Mouse (Mus musculus) kidney, postnatal 0 days (tissue): ENCODE results near the gene Nr1h3. TPM values are rescaled to one million over a fixed set of nuclear protein-coding genes. Genes with fewer than 3 reads are reported as not detected.

Experiments used
- ATAC-seq: fragments of 200-750 bp; cut with Nextera tagmentation; replicated peaks from 2 replicates; pipeline ENCODE4 v1.8.0; 2017; ENCODE audit warnings: low read depth, moderate number of reproducible peaks, moderate TSS enrichment, moderate library complexity; ENCODE audit not compliant: low FRiP score
- DNase-seq: peaks from one replicate; pipeline ENCODE4 v3.0.0-alpha.2; 2016; ENCODE audit warnings: low spot score
- H3K27ac ChIP-seq: fragments of 300-500 bp; sonication (generic); 2 replicates; pipeline ENCODE4 v1.5.1; 2014; ENCODE audit warnings: mild to moderate bottlenecking
- H3K27me3 ChIP-seq: fragments of 300-500 bp; sonication (generic); 2 replicates; pipeline ENCODE4 v1.6.1; 2014; ENCODE audit warnings: low read length, mixed read lengths; ENCODE audit not compliant: insufficient read depth
- H3K36me3 ChIP-seq: fragments of 300-500 bp; sonication (generic); 2 replicates; pipeline ENCODE4 v1.6.1; 2014; ENCODE audit warnings: low read length, mixed read lengths; ENCODE audit not compliant: insufficient read depth
- H3K4me1 ChIP-seq: fragments of 300-500 bp; sonication (generic); replicated peaks from 2 replicates; pipeline ENCODE4 v1.6.1; 2014; ENCODE audit warnings: antibody characterized with exemption, low read length, mixed read lengths; ENCODE audit not compliant: insufficient read depth
- H3K4me2 ChIP-seq: fragments of 300-500 bp; sonication (generic); 2 replicates; pipeline ENCODE4 v1.6.1; 2014; ENCODE audit warnings: mild to moderate bottlenecking, low read length, moderate library complexity, mixed read lengths
- H3K4me3 ChIP-seq: fragments of 300-500 bp; sonication (generic); replicated peaks from 2 replicates; pipeline ENCODE4 v1.5.1; 2014; ENCODE audit warnings: low read depth, low read length
- H3K9ac ChIP-seq: fragments of 300-500 bp; sonication (generic); 2 replicates; pipeline ENCODE4 v1.6.1; 2014; ENCODE audit warnings: low read depth, low read length
- H3K9me3 ChIP-seq: fragments of 300-500 bp; sonication (generic); replicated peaks from 2 replicates; pipeline ENCODE4 v1.6.1; 2016; ENCODE audit warnings: low read length, inconsistent platforms, mixed read lengths
- CTCF ChIP-seq: IDR thresholded peaks from 2 replicates; pipeline ENCODE4 v1.5.1; 2016; ENCODE audit warnings: antibody characterized with exemption, low read depth, mild to moderate bottlenecking, moderate library complexity
- WGBS: fragments of 180-500 bp; shearing (Covaris S2); extraction: QIAGEN DNeasy Blood & Tissue Kit; methylation state at CpG from one replicate; pipeline ENCODE4 v1.1.7; 2014; 5-methylcytosine and 5-hydroxymethylcytosine counted together
- polyA plus RNA-seq: library from polyadenylated mRNA; unstranded; fragments of >200 nt; fragmentation: Nextera tagmentation; extraction: Ambion mirVana; gene quantifications from 2 replicates; pipeline ENCODE4 v1.2.1, GENCODE M21; 2015

Gene Nr1h3
- polyA plus RNA-seq = 4.1 and 4.4 TPM in 2 replicates

DNA sequence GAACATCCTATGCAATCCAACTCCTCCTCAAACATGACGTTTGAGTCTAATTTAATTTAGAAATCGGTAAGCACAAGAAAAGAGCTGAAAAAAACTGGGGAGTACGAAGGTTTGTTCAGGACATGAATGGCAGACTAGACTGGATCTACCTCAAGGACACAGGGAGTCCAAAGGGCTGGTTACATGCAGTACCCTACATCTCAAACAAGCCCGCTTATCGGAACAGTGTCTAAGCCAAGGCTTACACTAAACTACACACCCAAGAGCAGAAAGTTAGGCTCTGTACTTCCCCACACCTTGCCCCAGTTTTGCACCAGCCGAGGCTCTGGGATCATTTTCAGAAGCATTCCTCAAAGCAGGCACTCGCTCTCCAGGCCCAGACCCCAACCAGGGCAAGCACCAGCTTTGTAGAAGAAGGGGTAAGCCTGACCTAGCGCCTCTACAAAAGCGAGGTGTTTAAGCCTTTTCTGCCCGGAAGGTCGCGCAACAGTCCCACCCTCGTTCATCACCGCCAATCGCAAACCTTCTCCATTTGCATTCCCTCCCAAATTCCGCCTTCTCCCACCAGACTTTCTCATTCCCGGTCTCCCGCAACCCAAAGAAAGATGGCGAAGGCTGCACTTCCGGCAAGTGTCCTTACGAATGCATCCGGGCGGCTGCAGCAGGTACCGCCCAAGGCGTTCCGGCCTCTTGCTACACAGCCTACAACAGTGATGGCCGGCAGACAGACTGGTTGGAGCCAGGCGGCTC is at the start of gene Nr1h3, which contains the start of gene Acp2:
Gene Nr1h3 (minus strand): TSS at position 613 of the 750 bp plus-strand sequence.
Gene Acp2 (plus strand): TSS at position 664 of the 750 bp plus-strand sequence.
- peaks cover 20% of the 10 kb centered on the region; the same call in 1 of the 2 replicates for H3K4me1 ChIP-seq
- DNase-seq (peak; percentile 97), ATAC-seq (peak; percentile 96)
- H3K9me3 ChIP-seq = no peaks in the 10 kb centered on the region
- 1% methylated on average over 28 of the region's 28 CpGs for WGBS
- peaks cover 11% of the 10 kb centered on the region for H3K36me3 ChIP-seq
- H3K9ac ChIP-seq = peak within 1 kb of the TSS; percentile 77
- peak; percentile 18; the same call in 1 of the 2 replicates for TF ChIP-seq CTCF
- no peaks in the 10 kb centered on the region for H3K27me3 ChIP-seq
- H3K27ac ChIP-seq = peak within 1 kb of the TSS; percentile 91
- peak within 1 kb of the TSS; percentile 59 for H3K4me3 ChIP-seq
- peak within 1 kb of the TSS; percentile 69 for H3K4me2 ChIP-seq

DNA sequence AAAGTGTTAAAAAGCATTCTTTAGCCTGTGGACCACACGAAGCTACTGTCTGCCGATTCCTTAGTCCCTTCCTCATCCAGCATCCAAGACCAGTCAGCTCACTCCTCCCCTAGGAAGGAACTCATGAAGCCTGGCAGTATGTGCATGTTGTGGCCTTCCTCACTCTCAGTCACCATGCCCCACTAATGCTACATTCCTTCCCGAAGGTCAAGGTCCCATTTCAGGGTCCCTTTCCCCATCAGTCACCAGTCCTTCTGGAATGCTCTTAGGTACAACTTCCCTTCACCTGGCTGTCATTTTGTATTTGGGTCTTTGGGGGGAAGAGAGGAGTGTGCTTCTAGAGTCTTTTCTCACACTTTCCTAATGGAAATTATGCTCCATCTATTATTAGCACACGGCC is 49.4 kb upstream of the Nr1h3 start:
- Histone ChIP-seq H3K9me3 (no peaks in the 10 kb centered on the region), H3K4me3 (no peak overlapping the region), H3K4me1 (0 out of 2 replicates have a peak, but pooled peaks cover 4% of the 10 kb centered on the region), H3K9ac (no peak overlapping the region), H3K27ac (no peak overlapping the region), H3K27me3 (no peaks in the 10 kb centered on the region), H3K36me3 (no peaks in the 10 kb centered on the region), H3K4me2 (no peak overlapping the region)
- ATAC-seq = no peak
- WGBS = 69% methylated on average over 4 of the region's 4 CpGs
- DNase-seq = no peak
- TF ChIP-seq CTCF = no peak

DNA sequence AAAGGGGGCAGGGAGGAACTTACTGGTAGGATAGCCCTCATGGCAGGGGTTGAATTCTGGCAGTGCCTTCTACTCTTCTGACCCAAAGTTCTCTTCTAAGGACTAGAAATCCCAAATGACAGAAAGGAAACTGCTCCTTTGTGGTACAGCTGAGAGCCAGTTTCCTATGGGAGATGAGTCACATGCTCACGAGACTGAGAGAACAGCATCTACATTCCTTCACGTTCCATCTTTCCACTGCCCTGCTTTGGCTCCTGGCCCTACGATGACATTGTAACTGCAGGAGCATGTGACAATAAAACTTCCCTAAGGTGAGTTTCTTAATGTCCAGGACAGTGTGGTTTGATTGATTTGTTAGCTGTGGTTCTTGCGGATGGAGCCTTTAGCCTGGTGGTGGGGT is 45.7 kb upstream of the Nr1h3 start:
- DNase-seq (no peak), ATAC-seq (no peak)
- no peaks in the 10 kb centered on the region for H3K36me3 ChIP-seq
- WGBS = 81% methylated on average over 4 of the region's 4 CpGs
- H3K9ac ChIP-seq = no peak overlapping the region
- H3K27me3 ChIP-seq = no peaks in the 10 kb centered on the region
- no peak for TF ChIP-seq CTCF
- no peaks in the 10 kb centered on the region for H3K4me1 ChIP-seq
- no peak overlapping the region for H3K4me3 ChIP-seq
- H3K27ac ChIP-seq = no peak overlapping the region
- no peak overlapping the region for H3K4me2 ChIP-seq
- no peaks in the 10 kb centered on the region for H3K9me3 ChIP-seq

DNA sequence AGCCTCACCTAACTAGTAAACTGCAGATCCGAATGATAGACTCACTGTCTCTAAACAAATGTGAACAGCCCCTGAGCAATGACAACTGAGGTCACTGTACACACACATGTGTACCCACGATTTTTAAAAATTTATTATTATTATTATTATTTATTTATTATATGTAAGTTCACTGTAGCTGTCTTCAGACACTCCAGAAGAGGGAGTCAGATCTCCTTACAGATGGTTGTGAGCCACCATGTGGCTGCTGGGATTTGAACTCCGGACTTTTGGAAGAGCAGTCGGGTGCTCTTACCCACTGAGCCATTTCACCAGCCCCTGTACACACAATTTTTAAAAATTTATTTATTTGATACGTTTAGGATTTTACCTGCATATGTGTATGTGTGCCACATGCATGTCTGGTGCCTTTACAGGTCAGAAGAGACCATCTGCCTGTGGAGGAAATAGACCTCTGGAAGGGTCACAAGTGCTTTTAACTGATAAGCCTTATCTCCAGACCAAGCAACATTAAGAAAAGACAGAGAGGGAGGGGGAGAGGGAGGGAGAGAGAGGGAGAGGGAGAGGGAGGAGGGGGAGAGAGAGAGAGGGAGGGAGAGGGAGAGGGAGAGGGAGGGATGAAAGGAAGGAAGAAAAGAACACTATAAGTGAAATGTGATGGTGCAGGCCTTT is 42.1 kb upstream of the Nr1h3 start:
- no peak for TF ChIP-seq CTCF

DNA sequence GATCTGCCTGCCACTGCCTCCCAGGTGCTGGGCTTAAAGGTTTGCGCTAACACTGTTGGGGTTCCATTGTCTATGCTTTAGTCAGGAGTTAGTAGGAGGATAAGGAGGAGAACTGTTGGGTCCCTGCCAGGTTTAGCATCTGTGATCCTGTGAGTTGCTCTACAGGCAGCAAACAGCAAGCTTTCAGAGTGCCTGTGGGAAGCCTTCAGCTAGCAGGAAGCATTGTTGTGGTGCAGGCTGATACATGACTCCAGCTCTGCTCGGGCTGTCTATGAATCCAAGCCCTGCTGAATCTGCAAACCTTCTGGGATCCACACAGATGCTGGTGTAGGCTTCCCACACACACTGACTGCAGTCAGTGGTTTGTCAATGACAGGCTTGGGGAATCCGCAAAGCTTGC is 40.8 kb upstream of the Nr1h3 start:
- H3K27ac ChIP-seq = no peak overlapping the region
- H3K4me1 ChIP-seq = no peaks in the 10 kb centered on the region
- no peak for DNase-seq
- no peaks in the 10 kb centered on the region for H3K27me3 ChIP-seq
- H3K9me3 ChIP-seq = no peaks in the 10 kb centered on the region
- no peaks in the 10 kb centered on the region for H3K36me3 ChIP-seq
- H3K9ac ChIP-seq = no peak overlapping the region
- no peak for ATAC-seq
- no peak for TF ChIP-seq CTCF
- H3K4me3 ChIP-seq = no peak overlapping the region
- no peak overlapping the region for H3K4me2 ChIP-seq
- 62% methylated on average over 3 of the region's 3 CpGs for WGBS

More for the DNA sequence above, 42.1 kb upstream of the Nr1h3 start:
- H3K27me3 ChIP-seq = no peaks in the 10 kb centered on the region
- no peaks in the 10 kb centered on the region for H3K36me3 ChIP-seq
- H3K9me3 ChIP-seq = no peaks in the 10 kb centered on the region
- H3K4me1 ChIP-seq = no peaks in the 10 kb centered on the region
- WGBS = 79% methylated on average over 5 of the region's 5 CpGs
- H3K9ac ChIP-seq = no peak overlapping the region
- no peak overlapping the region for H3K4me2 ChIP-seq
- ATAC-seq (no peak), DNase-seq (no peak)
- no peak overlapping the region for H3K27ac ChIP-seq
- no peak overlapping the region for H3K4me3 ChIP-seq

DNA sequence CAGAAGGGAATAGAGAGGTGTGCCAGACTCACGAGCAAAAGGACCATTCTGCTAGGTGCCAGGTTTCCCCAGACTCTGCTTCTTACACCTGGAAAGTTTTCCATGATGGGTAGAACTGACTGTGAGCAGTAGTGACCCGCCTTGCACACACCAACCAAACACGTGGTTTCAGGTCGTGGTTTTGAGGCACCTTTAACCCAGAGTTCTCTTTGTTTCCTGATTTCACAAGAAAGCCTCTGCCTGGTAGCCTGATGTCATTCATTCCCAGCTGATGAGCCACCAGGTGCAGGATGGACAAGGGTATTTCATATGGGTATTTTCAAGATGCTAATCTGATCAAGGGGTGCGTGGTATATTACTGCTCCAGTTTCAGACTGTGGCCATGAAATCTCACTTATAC is 39.9 kb upstream of the Nr1h3 start:
- no peak overlapping the region for H3K4me3 ChIP-seq
- 68% methylated on average over 5 of the region's 5 CpGs for WGBS
- H3K4me1 ChIP-seq = no peaks in the 10 kb centered on the region
- H3K9me3 ChIP-seq = no peaks in the 10 kb centered on the region
- ATAC-seq (no peak), DNase-seq (no peak)
- TF ChIP-seq CTCF = no peak
- no peak overlapping the region for H3K27ac ChIP-seq
- H3K4me2 ChIP-seq = no peak overlapping the region
- no peak overlapping the region for H3K9ac ChIP-seq
- no peaks in the 10 kb centered on the region for H3K27me3 ChIP-seq
- no peaks in the 10 kb centered on the region for H3K36me3 ChIP-seq
